Mouse (Mus musculus) neutrophil, adult 65 days (primary cell): ENCODE results near the gene Dio3. TPM values are rescaled to one million over a fixed set of nuclear protein-coding genes. Genes with fewer than 3 reads are reported as not detected.

Experiments
- total RNA-seq: library from RNA; stranded (reverse); gene quantifications from 2 replicates; pipeline ENCODE4 v1.2.4, GENCODE M21; 2023

Gene Dio3
- not detected in 2 replicates for total RNA-seq

GRCm38 (mm10) chr12:110278853-110279252, at the start of gene Dio3:
Gene Dio3, plus strand, starts transcription at chr12:110279068.

Other genes with a start within 250 kb of the Dio3 start
- 133 and 160 TPM in 2 replicates for gene Ppp2r5c, start 168.1 kb downstream of the Dio3 start, total RNA-seq